Mouse (Mus musculus): ENCODE results near the gene Crybg3. TPM values are rescaled to one million over a fixed set of nuclear protein-coding genes. Genes with fewer than 3 reads are reported as not detected.
A peak's percentile ranks its signal among the peaks of the same experiment; 100 is the strongest.

Gene Crybg3
- polyA plus RNA-seq, 1 experiment from 2014 or later, result 11.2 TPM

- Histone ChIP-seq H3K4me3 (ENCODE audit: low read length) (no peak overlapping the region), H3K36me3 (ENCODE audit: control insufficient read depth, insufficient read depth) (peaks cover 30% of the 10 kb centered on the region), H3K9me3 (replicated peaks; ENCODE audit: control insufficient read depth, low read length) (no peaks in the 10 kb centered on the region), H3K4me2 (ENCODE audit: low read depth, low read length) (no peak overlapping the region), H3K4me1 (ENCODE audit: control insufficient read depth, insufficient read depth, low read length) (no peaks in the 10 kb centered on the region), H3K9ac (ENCODE audit: low read length) (no peak overlapping the region), H3K27ac (ENCODE audit: low read length) (no peak overlapping the region), H3K27me3 (ENCODE audit: control insufficient read depth, insufficient read depth, low read length) (no peaks in the 10 kb centered on the region)
- 95% methylated on average over 3 of the region's 3 CpGs for WGBS
- no peak for ATAC-seq (replicated peaks; ENCODE audit: extremely low read depth, insufficient read depth, low FRiP score)
Observed at GRCm38 (mm10) chr16:59499180-59499579, 101.6 kb downstream of the Crybg3 start.

DNA sequence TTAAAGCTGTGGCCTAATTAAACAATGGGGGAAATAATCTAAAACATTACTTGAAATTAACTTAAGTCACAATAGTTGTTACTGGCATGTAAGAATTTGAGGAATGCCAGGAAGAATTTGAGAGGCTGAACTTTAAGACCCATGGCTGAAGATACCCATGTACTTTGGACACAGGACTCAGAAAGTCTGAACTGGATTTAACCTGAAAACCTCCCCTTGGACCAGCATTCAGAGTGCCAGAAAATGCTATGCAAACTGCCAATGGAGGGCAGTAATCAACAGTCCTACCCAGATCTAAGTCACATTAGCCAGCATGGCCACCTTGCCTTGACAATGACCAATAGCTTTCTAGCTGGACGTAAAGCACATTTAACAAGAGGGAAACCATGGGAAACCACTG is 102.8 kb downstream of the Crybg3 start:
- no peak overlapping the region for H3K27ac ChIP-seq (ENCODE audit: low read length)
- H3K36me3 ChIP-seq (ENCODE audit: control insufficient read depth, insufficient read depth), result peaks cover 32% of the 10 kb centered on the region
- no peak overlapping the region for H3K9ac ChIP-seq (ENCODE audit: low read length)
- H3K27me3 ChIP-seq (ENCODE audit: control insufficient read depth, insufficient read depth, low read length), result no peaks in the 10 kb centered on the region
- H3K4me3 ChIP-seq (ENCODE audit: low read length), result no peak overlapping the region
- WGBS, result 78% methylated on average over 1 of the region's 1 CpGs
- no peaks in the 10 kb centered on the region for H3K9me3 ChIP-seq (replicated peaks; ENCODE audit: control insufficient read depth, low read length)
- no peak for ATAC-seq (replicated peaks; ENCODE audit: extremely low read depth, insufficient read depth, low FRiP score)
- H3K4me1 ChIP-seq (ENCODE audit: control insufficient read depth, insufficient read depth, low read length), result no peaks in the 10 kb centered on the region
- no peak overlapping the region for H3K4me2 ChIP-seq (ENCODE audit: low read depth, low read length)

- no peak overlapping the region for H3K27ac ChIP-seq (ENCODE audit: low read length)
- H3K27me3 ChIP-seq (ENCODE audit: control insufficient read depth, insufficient read depth, low read length), result no peaks in the 10 kb centered on the region
- no peaks in the 10 kb centered on the region for H3K9me3 ChIP-seq (replicated peaks; ENCODE audit: control insufficient read depth, low read length)
- peaks cover 50% of the 10 kb centered on the region for H3K36me3 ChIP-seq (ENCODE audit: control insufficient read depth, insufficient read depth)
- WGBS, result 85% methylated on average over 14 of the region's 14 CpGs
- no peaks in the 10 kb centered on the region for H3K4me1 ChIP-seq (ENCODE audit: control insufficient read depth, insufficient read depth, low read length)
- no peak overlapping the region for H3K9ac ChIP-seq (ENCODE audit: low read length)
- no peak overlapping the region for H3K4me2 ChIP-seq (ENCODE audit: low read depth, low read length)
- ATAC-seq (replicated peaks; ENCODE audit: extremely low read depth, insufficient read depth, low FRiP score), result no peak
- H3K4me3 ChIP-seq (ENCODE audit: low read length), result no peak overlapping the region
Observed at GRCm38 (mm10) chr16:59493199-59493598, 107.6 kb downstream of the Crybg3 start.

- peaks cover 62% of the 10 kb centered on the region for H3K36me3 ChIP-seq (ENCODE audit: control insufficient read depth, insufficient read depth)
- ATAC-seq (replicated peaks; ENCODE audit: extremely low read depth, insufficient read depth, low FRiP score), result no peak
Observed at GRCm38 (mm10) chr16:59487975-59488548, 112.7 kb downstream of the Crybg3 start.

GRCm38 (mm10) chr16:59487239-59487638 is 113.5 kb downstream of the Crybg3 start:
- Histone ChIP-seq H3K4me2 (ENCODE audit: low read depth, low read length) (no peak overlapping the region), H3K9me3 (replicated peaks; ENCODE audit: control insufficient read depth, low read length) (no peaks in the 10 kb centered on the region), H3K36me3 (ENCODE audit: control insufficient read depth, insufficient read depth) (peaks cover 58% of the 10 kb centered on the region), H3K27me3 (ENCODE audit: control insufficient read depth, insufficient read depth, low read length) (no peaks in the 10 kb centered on the region), H3K4me1 (ENCODE audit: control insufficient read depth, insufficient read depth, low read length) (no peaks in the 10 kb centered on the region), H3K4me3 (ENCODE audit: low read length) (no peak overlapping the region), H3K27ac (ENCODE audit: low read length) (no peak overlapping the region), H3K9ac (ENCODE audit: low read length) (no peak overlapping the region)
- WGBS, result 73% methylated on average over 7 of the region's 7 CpGs
- no peak for ATAC-seq (replicated peaks; ENCODE audit: extremely low read depth, insufficient read depth, low FRiP score)

More at GRCm38 (mm10) chr16:59487975-59488548, 112.7 kb downstream of the Crybg3 start:
- no peak overlapping the region for H3K4me3 ChIP-seq (ENCODE audit: low read length)
- no peaks in the 10 kb centered on the region for H3K9me3 ChIP-seq (replicated peaks; ENCODE audit: control insufficient read depth, low read length)
- no peaks in the 10 kb centered on the region for H3K27me3 ChIP-seq (ENCODE audit: control insufficient read depth, insufficient read depth, low read length)
- no peak overlapping the region for H3K27ac ChIP-seq (ENCODE audit: low read length)
- no peaks in the 10 kb centered on the region for H3K4me1 ChIP-seq (ENCODE audit: control insufficient read depth, insufficient read depth, low read length)
- 66% methylated on average over 9 of the region's 9 CpGs for WGBS
- no peak overlapping the region for H3K4me2 ChIP-seq (ENCODE audit: low read depth, low read length)
- H3K9ac ChIP-seq (ENCODE audit: low read length), result no peak overlapping the region

GRCm38 (mm10) chr16:59477955-59478354 is 122.8 kb downstream of the Crybg3 start:
- no peak overlapping the region for H3K9ac ChIP-seq (ENCODE audit: low read length)
- H3K9me3 ChIP-seq (replicated peaks; ENCODE audit: control insufficient read depth, low read length), result no peaks in the 10 kb centered on the region
- 76% methylated on average over 3 of the region's 3 CpGs for WGBS
- peaks cover 4% of the 10 kb centered on the region for H3K4me1 ChIP-seq (ENCODE audit: control insufficient read depth, insufficient read depth, low read length)
- H3K27ac ChIP-seq (ENCODE audit: low read length), result no peak overlapping the region
- ATAC-seq (replicated peaks; ENCODE audit: extremely low read depth, insufficient read depth, low FRiP score), result no peak
- H3K4me3 ChIP-seq (ENCODE audit: low read length), result no peak overlapping the region
- H3K27me3 ChIP-seq (ENCODE audit: control insufficient read depth, insufficient read depth, low read length), result no peaks in the 10 kb centered on the region
- H3K36me3 ChIP-seq (ENCODE audit: control insufficient read depth, insufficient read depth), result peaks cover 29% of the 10 kb centered on the region
- no peak overlapping the region for H3K4me2 ChIP-seq (ENCODE audit: low read depth, low read length)

DNA sequence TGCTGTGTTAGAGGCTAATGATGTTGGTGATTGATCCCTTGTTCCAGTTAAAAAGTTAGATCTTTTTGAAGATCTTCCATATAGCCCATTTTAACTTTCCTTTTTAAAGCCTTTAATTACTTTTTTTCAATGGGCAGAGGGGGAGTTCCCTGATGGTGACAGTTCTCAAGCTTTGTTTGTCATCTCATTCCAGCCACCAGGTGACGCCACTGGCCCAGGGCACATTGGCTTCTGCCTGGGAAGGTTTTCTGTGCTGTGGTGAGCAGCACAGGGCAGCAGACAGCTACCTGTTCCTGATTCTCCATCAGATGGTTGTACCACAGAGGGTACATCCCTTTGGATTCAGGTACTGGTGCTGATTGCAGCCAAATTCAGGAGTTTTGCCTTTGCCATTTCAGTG is 126.0 kb downstream of the Crybg3 start:
- H3K27me3 ChIP-seq (ENCODE audit: control insufficient read depth, insufficient read depth, low read length), result no peaks in the 10 kb centered on the region
- peaks cover 10% of the 10 kb centered on the region for H3K4me1 ChIP-seq (ENCODE audit: control insufficient read depth, insufficient read depth, low read length)
- no peak overlapping the region for H3K27ac ChIP-seq (ENCODE audit: low read length)
- H3K4me3 ChIP-seq (ENCODE audit: low read length), result no peak overlapping the region
- peaks cover 24% of the 10 kb centered on the region for H3K36me3 ChIP-seq (ENCODE audit: control insufficient read depth, insufficient read depth)
- no peak for ATAC-seq (replicated peaks; ENCODE audit: extremely low read depth, insufficient read depth, low FRiP score)
- H3K4me2 ChIP-seq (ENCODE audit: low read depth, low read length), result no peak overlapping the region
- 18% methylated on average over 1 of the region's 1 CpGs for WGBS
- no peak overlapping the region for H3K9ac ChIP-seq (ENCODE audit: low read length)
- no peaks in the 10 kb centered on the region; the same call in 1 of the 2 replicates for H3K9me3 ChIP-seq (replicated peaks; ENCODE audit: control insufficient read depth, low read length)

DNA sequence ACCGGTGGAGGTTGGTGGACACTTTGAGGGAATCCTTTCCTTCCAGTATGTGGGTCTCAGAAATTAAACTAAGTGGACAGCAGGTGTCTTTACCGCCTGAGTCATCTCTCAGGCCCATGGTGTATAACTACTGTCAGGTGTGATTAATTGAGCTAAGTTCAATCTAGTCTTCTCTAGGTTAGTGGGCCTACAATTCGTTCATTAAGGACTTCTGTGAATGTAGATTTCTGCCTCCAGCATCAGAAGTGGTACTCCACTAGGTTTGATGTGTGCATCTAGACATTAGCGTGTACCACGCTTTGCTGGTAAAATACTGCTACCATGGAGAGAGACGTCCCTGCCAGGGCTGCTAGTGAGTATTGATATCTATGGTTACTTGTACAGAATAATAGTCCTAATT is 128.2 kb downstream of the Crybg3 start:
- Histone ChIP-seq H3K27me3 (ENCODE audit: control insufficient read depth, insufficient read depth, low read length) (no peaks in the 10 kb centered on the region), H3K4me2 (ENCODE audit: low read depth, low read length) (peak overlapping the region; percentile 57), H3K4me3 (ENCODE audit: low read length) (peak overlapping the region; percentile 77), H3K4me1 (ENCODE audit: control insufficient read depth, insufficient read depth, low read length) (peaks cover 10% of the 10 kb centered on the region), H3K9ac (ENCODE audit: low read length) (peak overlapping the region; percentile 80), H3K9me3 (replicated peaks; ENCODE audit: control insufficient read depth, low read length) (no peaks in the 10 kb centered on the region; the same call in 1 of the 2 replicates), H3K27ac (ENCODE audit: low read length) (no peak overlapping the region), H3K36me3 (ENCODE audit: control insufficient read depth, insufficient read depth) (peaks cover 12% of the 10 kb centered on the region)
- 48% methylated on average over 6 of the region's 6 CpGs for WGBS
- no peak for ATAC-seq (replicated peaks; ENCODE audit: extremely low read depth, insufficient read depth, low FRiP score)

DNA sequence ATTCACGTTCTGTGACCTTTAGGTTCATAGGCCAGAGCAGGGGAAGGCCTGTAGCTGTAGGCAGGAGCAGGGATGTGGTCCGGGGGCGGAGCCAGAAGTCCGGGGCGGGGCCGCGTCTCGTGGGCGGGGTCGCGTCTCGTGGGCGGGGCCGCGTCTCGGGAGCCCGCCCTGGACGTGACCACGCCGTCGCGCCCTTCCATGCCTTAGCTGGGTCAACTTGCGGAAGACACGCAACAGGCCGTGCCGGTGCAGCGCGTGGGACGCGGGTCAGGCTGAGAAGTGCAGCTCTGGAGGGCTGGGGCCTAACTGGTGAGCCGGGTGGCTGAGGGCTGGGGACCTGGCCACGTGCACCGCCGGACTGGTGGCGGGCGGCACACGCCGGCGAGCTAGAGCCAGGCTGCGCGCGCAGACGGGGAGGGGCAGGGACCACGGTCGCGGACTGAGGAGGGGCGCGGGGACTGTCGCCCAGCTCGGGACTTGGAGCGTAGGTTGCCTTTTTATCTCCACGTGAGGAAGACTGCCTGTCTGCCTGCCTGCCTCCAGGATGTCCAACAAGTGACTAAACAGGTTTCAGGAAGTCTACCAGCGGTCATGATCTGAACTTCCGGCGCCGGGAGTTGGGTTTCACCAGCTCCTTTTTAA is 129.0 kb downstream of the Crybg3 start, which contains the start of gene Riox2:
TSS of gene Riox2 (plus strand) at position 139 of the 642 bp plus-strand sequence.
- Histone ChIP-seq H3K4me3 (ENCODE audit: low read length) (peak within 1 kb of the TSS; percentile 77), H3K27me3 (ENCODE audit: control insufficient read depth, insufficient read depth, low read length) (no peaks in the 10 kb centered on the region), H3K9me3 (replicated peaks; ENCODE audit: control insufficient read depth, low read length) (no peaks in the 10 kb centered on the region; the same call in 1 of the 2 replicates), H3K4me1 (ENCODE audit: control insufficient read depth, insufficient read depth, low read length) (peaks cover 10% of the 10 kb centered on the region), H3K36me3 (ENCODE audit: control insufficient read depth, insufficient read depth) (peaks cover 11% of the 10 kb centered on the region), H3K27ac (ENCODE audit: low read length) (peak within 1 kb of the TSS; percentile 77), H3K9ac (ENCODE audit: low read length) (peak within 1 kb of the TSS; percentile 80), H3K4me2 (ENCODE audit: low read depth, low read length) (peak within 1 kb of the TSS; percentile 57)
- peak; percentile 88 for ATAC-seq (replicated peaks; ENCODE audit: extremely low read depth, insufficient read depth, low FRiP score)
- 1% methylated on average over 56 of the region's 56 CpGs for WGBS

Data from heart, embryonic 16.5 days (tissue).